Mouse (Mus musculus) bone marrow, adult 2 months (tissue): Measurements from ENCODE around the gene Scn2a.

Experiments
- CTCF ChIP-seq: fragments of 200-500 bp; IDR thresholded peaks from 2 replicates; pipeline ENCODE4 v1.5.1; 2011; ENCODE audit warnings: low read length, control low read depth; ENCODE audit not compliant: control insufficient read depth, insufficient read depth
- POLR2A ChIP-seq: fragments of 200-500 bp; IDR thresholded peaks from 2 replicates; pipeline ENCODE4 v1.6.1; 2011; ENCODE audit warnings: low read depth, mild to moderate bottlenecking, control low read depth, low read length, borderline replicate concordance; ENCODE audit not compliant: control insufficient read depth

DNA sequence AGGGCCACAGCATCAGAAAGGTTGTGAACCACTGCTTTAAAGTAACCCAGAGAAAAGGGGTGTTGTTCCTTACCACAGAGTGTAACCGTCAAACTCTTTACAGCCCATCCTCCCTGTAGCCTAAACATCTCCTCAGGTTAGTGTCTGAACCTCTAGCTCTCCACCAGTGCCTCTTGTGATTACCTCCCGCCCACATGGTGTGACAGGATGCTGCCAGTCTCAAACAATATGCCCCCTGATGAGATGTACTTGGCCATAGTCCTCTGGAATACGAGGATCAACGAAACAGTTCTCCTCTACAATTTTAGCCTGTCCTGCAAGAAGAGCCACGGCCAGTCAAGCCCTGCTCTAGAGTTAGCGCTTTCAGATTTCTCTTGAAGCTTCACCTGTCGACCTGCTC, 74.5 kb downstream of the Scn2a start:
- TF ChIP-seq POLR2A (no peak), CTCF (no peak)
